Mouse (Mus musculus): ENCODE data around the gene Agbl4.

GRCm38 (mm10) chr4:111498751-111499150 is 1101.3 kb downstream of the Agbl4 start:
- TF ChIP-seq MXI1 (IDR thresholded peaks at IDR 0.05; ENCODE audit: low read depth, low read length) (no peak), GABPA (IDR thresholded peaks at IDR 0.05; ENCODE audit: insufficient replicate concordance, low read depth, low read length) (no peak), EP300 (IDR thresholded peaks at IDR 0.05; ENCODE audit: low read length) (no peak), TBP (conservative IDR thresholded peaks at IDR 0.05; ENCODE audit: low read depth, low read length) (no peak), CTCF (conservative IDR thresholded peaks at IDR 0.05 in 1 of 2, IDR thresholded peaks at IDR 0.05 in 1 of 2; ENCODE audit: low read depth in 2 of 2, low read length in 2 of 2) (no peak), NRF1 (IDR thresholded peaks at IDR 0.05; ENCODE audit: low read depth, low read length) (no peak), MAX (IDR thresholded peaks at IDR 0.05; ENCODE audit: low read length) (no peak)
